Mouse (Mus musculus): ENCODE data around the gene Gpatch8.

Gpatch8 gene

GRCm38 (mm10) chr11:102447497-102447896 lies 108.7 kb downstream of the Gpatch8 start, which contains the start of gene Fam171a2:
Gene Fam171a2 (minus strand): TSS chr11:102447682.
- peak; percentile 83 for DNase-seq

- peak; percentile 66 for DNase-seq
Measured at GRCm38 (mm10) chr11:102446581-102447461, 109.4 kb downstream of the Gpatch8 start.

- DNase-seq = peak; percentile 54
Measured at GRCm38 (mm10) chr11:102445891-102446361, 110.3 kb downstream of the Gpatch8 start.

- peak; percentile 37 for DNase-seq
Measured at GRCm38 (mm10) chr11:102445264-102445890, 110.8 kb downstream of the Gpatch8 start.

- DNase-seq = no peak
Measured at GRCm38 (mm10) chr11:102444781-102445180, 111.4 kb downstream of the Gpatch8 start.

- DNase-seq = no peak
Measured at GRCm38 (mm10) chr11:102444321-102444720, 111.9 kb downstream of the Gpatch8 start.

GRCm38 (mm10) chr11:102443740-102444139 lies 112.5 kb downstream of the Gpatch8 start:
- DNase-seq = no peak

GRCm38 (mm10) chr11:102442089-102442488 lies 114.1 kb downstream of the Gpatch8 start:
- DNase-seq = no peak

- DNase-seq = no peak
Measured at GRCm38 (mm10) chr11:102441434-102441833, 114.8 kb downstream of the Gpatch8 start.

GRCm38 (mm10) chr11:102440255-102440654 lies 115.9 kb downstream of the Gpatch8 start:
- no peak for DNase-seq

GRCm38 (mm10) chr11:102439093-102440082 lies 116.8 kb downstream of the Gpatch8 start:
- DNase-seq = peak; percentile 71

GRCm38 (mm10) chr11:102438212-102439092 lies 117.7 kb downstream of the Gpatch8 start:
- DNase-seq = peak; percentile 86

GRCm38 (mm10) chr11:102437120-102438061 lies 118.8 kb downstream of the Gpatch8 start:
- peak; percentile 61 for DNase-seq

GRCm38 (mm10) chr11:102436471-102436790 lies 119.8 kb downstream of the Gpatch8 start:
- DNase-seq = no peak

GRCm38 (mm10) chr11:102435754-102436470 lies 120.3 kb downstream of the Gpatch8 start:
- DNase-seq = peak; percentile 49

- DNase-seq = peak; percentile 38
Measured at GRCm38 (mm10) chr11:102434816-102435705, 121.1 kb downstream of the Gpatch8 start.

- peak; percentile 87 for DNase-seq
Measured at GRCm38 (mm10) chr11:102434406-102434805, 121.8 kb downstream of the Gpatch8 start.

- no peak for DNase-seq
Measured at GRCm38 (mm10) chr11:102433866-102434265, 122.3 kb downstream of the Gpatch8 start.

- DNase-seq = peak; percentile 69
Measured at GRCm38 (mm10) chr11:102432896-102433295, 123.3 kb downstream of the Gpatch8 start.
